Mouse (Mus musculus): ENCODE measurements around the gene Lsamp.

GRCm38 (mm10) chr16:41903654-41904053 is 1919.5 kb downstream of the Lsamp start:
- TF ChIP-seq POLR2A (IDR thresholded peaks at IDR 0.05; ENCODE audit: insufficient read length, low read depth) (no peak), CEBPB (IDR thresholded peaks at IDR 0.05; ENCODE audit: insufficient read depth, poor library complexity, severe bottlenecking) (no peak), MYOD1 (IDR thresholded peaks at IDR 0.05; ENCODE audit: control insufficient read depth in 1 of 3, insufficient read length in 2 of 3, low read depth in 2 of 3) (no peak), USF1 (IDR thresholded peaks at IDR 0.05; ENCODE audit: low read depth) (no peak)
